Mouse (Mus musculus): Measurements from ENCODE around the gene Nav2. TPM values are rescaled to one million over a fixed set of nuclear protein-coding genes. Genes with fewer than 3 reads are reported as not detected.

Gene Nav2
- polyA plus RNA-seq, 1 experiment = 32.5 TPM

- no peak overlapping the region for H3K27ac ChIP-seq (ENCODE audit: insufficient read depth, low read length)
- WGBS = 62% methylated on average over 4 of the region's 4 CpGs
- peaks cover 13% of the 10 kb centered on the region; the same call in 1 of the 2 replicates for H3K4me1 ChIP-seq (ENCODE audit: control insufficient read depth, insufficient read depth, low read length)
- no peak overlapping the region for H3K4me3 ChIP-seq (replicated peaks; ENCODE audit: insufficient read depth, low read depth, low read length)
- TF ChIP-seq POLR2A (IDR thresholded peaks at IDR 0.05; ENCODE audit: borderline replicate concordance, insufficient read depth, low read length) (no peak), CTCF (IDR thresholded peaks at IDR 0.05; ENCODE audit: borderline replicate concordance, insufficient read depth, low read depth, low read length) (no peak)
- no peaks in the 10 kb centered on the region for H3K27me3 ChIP-seq (ENCODE audit: control insufficient read depth, insufficient read depth, low read length)
- DNase-seq = no peak
Measured at GRCm38 (mm10) chr7:49527925-49528324, 619.4 kb downstream of the Nav2 start.

GRCm38 (mm10) chr7:49529498-49529897, 621.0 kb downstream of the Nav2 start:
- no peaks in the 10 kb centered on the region for H3K27me3 ChIP-seq (ENCODE audit: control insufficient read depth, insufficient read depth, low read length)
- no peak overlapping the region for H3K27ac ChIP-seq (ENCODE audit: insufficient read depth, low read length)
- 20% methylated on average over 2 of the region's 2 CpGs for WGBS
- peaks cover 8% of the 10 kb centered on the region; the same call in 1 of the 2 replicates for H3K4me1 ChIP-seq (ENCODE audit: control insufficient read depth, insufficient read depth, low read length)
- no peak overlapping the region for H3K4me3 ChIP-seq (replicated peaks; ENCODE audit: insufficient read depth, low read depth, low read length)
- peak in 1 of 2 experiments; percentile 52 for DNase-seq
- TF ChIP-seq POLR2A (IDR thresholded peaks at IDR 0.05; ENCODE audit: borderline replicate concordance, insufficient read depth, low read length) = no peak
- TF ChIP-seq CTCF (IDR thresholded peaks at IDR 0.05; ENCODE audit: borderline replicate concordance, insufficient read depth, low read depth, low read length) = no peak

GRCm38 (mm10) chr7:49533571-49533970, 625.1 kb downstream of the Nav2 start:
- no peak for DNase-seq
- no peak for TF ChIP-seq POLR2A (IDR thresholded peaks at IDR 0.05; ENCODE audit: borderline replicate concordance, insufficient read depth, low read length)
- no peak for TF ChIP-seq CTCF (IDR thresholded peaks at IDR 0.05; ENCODE audit: borderline replicate concordance, insufficient read depth, low read depth, low read length)
- WGBS = 74% methylated on average over 8 of the region's 8 CpGs

GRCm38 (mm10) chr7:49534208-49534607, 625.7 kb downstream of the Nav2 start:
- Histone ChIP-seq H3K4me3 (replicated peaks; ENCODE audit: insufficient read depth, low read depth, low read length) (no peak overlapping the region), H3K27me3 (ENCODE audit: control insufficient read depth, insufficient read depth, low read length) (no peaks in the 10 kb centered on the region), H3K4me1 (ENCODE audit: control insufficient read depth, insufficient read depth, low read length) (peaks cover 7% of the 10 kb centered on the region; the same call in 1 of the 2 replicates), H3K27ac (ENCODE audit: insufficient read depth, low read length) (no peak overlapping the region)
- TF ChIP-seq POLR2A (IDR thresholded peaks at IDR 0.05; ENCODE audit: borderline replicate concordance, insufficient read depth, low read length) (no peak), CTCF (IDR thresholded peaks at IDR 0.05; ENCODE audit: borderline replicate concordance, insufficient read depth, low read depth, low read length) (no peak)
- DNase-seq = no peak
- 81% methylated on average over 6 of the region's 6 CpGs for WGBS

More at GRCm38 (mm10) chr7:49533571-49533970, 625.1 kb downstream of the Nav2 start:
- Histone ChIP-seq H3K4me1 (ENCODE audit: control insufficient read depth, insufficient read depth, low read length) (peaks cover 8% of the 10 kb centered on the region; the same call in 1 of the 2 replicates), H3K4me3 (replicated peaks; ENCODE audit: insufficient read depth, low read depth, low read length) (no peak overlapping the region), H3K27ac (ENCODE audit: insufficient read depth, low read length) (no peak overlapping the region), H3K27me3 (ENCODE audit: control insufficient read depth, insufficient read depth, low read length) (no peaks in the 10 kb centered on the region)

GRCm38 (mm10) chr7:49538360-49538759, 629.8 kb downstream of the Nav2 start:
- Histone ChIP-seq H3K27me3 (ENCODE audit: control insufficient read depth, insufficient read depth, low read length) (no peaks in the 10 kb centered on the region), H3K4me3 (replicated peaks; ENCODE audit: insufficient read depth, low read depth, low read length) (no peak overlapping the region), H3K4me1 (ENCODE audit: control insufficient read depth, insufficient read depth, low read length) (0 out of 2 replicates have a peak, but pooled peaks cover 2% of the 10 kb centered on the region), H3K27ac (ENCODE audit: insufficient read depth, low read length) (no peak overlapping the region)
- TF ChIP-seq POLR2A (IDR thresholded peaks at IDR 0.05; ENCODE audit: borderline replicate concordance, insufficient read depth, low read length) = no peak
- TF ChIP-seq CTCF (IDR thresholded peaks at IDR 0.05; ENCODE audit: borderline replicate concordance, insufficient read depth, low read depth, low read length) = no peak
- no peak for DNase-seq
- WGBS = 78% methylated on average over 5 of the region's 5 CpGs

- H3K27me3 ChIP-seq (ENCODE audit: control insufficient read depth, insufficient read depth, low read length) = no peaks in the 10 kb centered on the region
- 68% methylated on average over 9 of the region's 9 CpGs for WGBS
- peaks cover 10% of the 10 kb centered on the region for H3K4me1 ChIP-seq (ENCODE audit: control insufficient read depth, insufficient read depth, low read length)
- no peak overlapping the region for H3K4me3 ChIP-seq (replicated peaks; ENCODE audit: insufficient read depth, low read depth, low read length)
- no peak for DNase-seq
- no peak overlapping the region for H3K27ac ChIP-seq (ENCODE audit: insufficient read depth, low read length)
- no peak for TF ChIP-seq CTCF (IDR thresholded peaks at IDR 0.05; ENCODE audit: borderline replicate concordance, insufficient read depth, low read depth, low read length)
- no peak for TF ChIP-seq POLR2A (IDR thresholded peaks at IDR 0.05; ENCODE audit: borderline replicate concordance, insufficient read depth, low read length)
Measured at GRCm38 (mm10) chr7:49540181-49540580, 631.7 kb downstream of the Nav2 start.

- TF ChIP-seq POLR2A (IDR thresholded peaks at IDR 0.05; ENCODE audit: borderline replicate concordance, insufficient read depth, low read length) = no peak
- TF ChIP-seq CTCF (IDR thresholded peaks at IDR 0.05; ENCODE audit: borderline replicate concordance, insufficient read depth, low read depth, low read length) = no peak
- no peak for DNase-seq
- no peak overlapping the region for H3K4me3 ChIP-seq (replicated peaks; ENCODE audit: insufficient read depth, low read depth, low read length)
- peaks cover 12% of the 10 kb centered on the region for H3K4me1 ChIP-seq (ENCODE audit: control insufficient read depth, insufficient read depth, low read length)
- H3K27ac ChIP-seq (ENCODE audit: insufficient read depth, low read length) = no peak overlapping the region
- WGBS = 85% methylated on average over 3 of the region's 3 CpGs
- H3K27me3 ChIP-seq (ENCODE audit: control insufficient read depth, insufficient read depth, low read length) = no peaks in the 10 kb centered on the region
Measured at GRCm38 (mm10) chr7:49542135-49542534, 633.6 kb downstream of the Nav2 start.

All from cerebellum, adult 2 months (tissue).